Mouse (Mus musculus): Measurements from ENCODE around the gene Anks1.

The Anks1 gene

DNA sequence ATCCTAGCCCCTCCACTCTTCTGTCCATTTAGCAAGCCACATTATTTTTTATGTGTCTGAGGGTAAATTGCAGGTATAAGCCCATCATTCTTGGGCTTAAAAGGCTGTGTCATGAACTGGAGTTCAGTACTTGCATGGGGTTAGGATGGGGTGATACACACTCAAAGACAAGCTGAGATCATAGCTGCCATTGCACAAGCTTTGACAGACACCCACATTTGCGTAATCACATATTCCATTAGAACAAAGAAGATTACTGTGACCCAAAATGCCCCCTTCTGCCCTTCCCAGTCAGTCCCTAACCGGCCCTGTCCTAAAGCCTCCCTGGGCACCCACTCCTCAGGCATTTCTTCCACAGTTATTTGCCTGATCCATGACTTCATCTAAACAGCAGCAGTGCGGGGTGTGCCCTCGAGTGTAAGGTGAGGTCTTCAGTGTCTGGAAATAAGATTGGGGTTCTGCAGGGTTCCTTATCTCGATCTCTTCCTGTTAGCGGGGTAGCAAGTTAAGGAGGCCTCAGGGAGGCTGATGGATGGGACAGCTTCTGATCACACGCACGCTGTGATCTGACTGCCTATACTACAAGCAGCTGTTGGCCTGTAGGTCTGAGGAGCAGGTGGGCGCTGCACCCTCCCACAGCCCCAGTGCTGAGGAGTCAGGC is 122.3 kb downstream of the Anks1 start:
- TF ChIP-seq GATA4 (IDR thresholded peaks at IDR 0.05; ENCODE audit: insufficient replicate concordance, low read length) = 0 out of 2 replicates have a peak, but pooled peaks have one; percentile 31

DNA sequence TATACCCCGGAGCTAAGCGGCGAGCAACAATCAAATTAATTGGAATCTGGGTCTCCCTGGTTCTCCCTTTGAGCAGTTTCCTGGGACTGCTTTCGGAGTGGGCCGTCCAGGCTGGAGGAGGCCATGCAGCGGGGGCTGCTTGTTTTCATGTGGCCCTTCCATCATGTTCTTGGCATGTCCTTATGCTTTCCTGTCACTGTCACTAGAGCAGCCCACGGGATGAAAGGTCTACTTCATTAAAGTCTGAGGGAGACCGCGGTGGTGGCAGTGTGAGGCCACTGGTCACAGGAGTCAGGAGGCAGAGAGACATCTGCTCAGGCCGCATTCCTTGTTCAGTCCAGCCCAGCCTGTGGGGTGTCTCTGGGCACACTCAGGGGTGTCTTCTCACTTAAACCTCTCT is 123.1 kb downstream of the Anks1 start:
- no peak for TF ChIP-seq GATA4 (IDR thresholded peaks at IDR 0.05; ENCODE audit: insufficient replicate concordance, low read length)

DNA sequence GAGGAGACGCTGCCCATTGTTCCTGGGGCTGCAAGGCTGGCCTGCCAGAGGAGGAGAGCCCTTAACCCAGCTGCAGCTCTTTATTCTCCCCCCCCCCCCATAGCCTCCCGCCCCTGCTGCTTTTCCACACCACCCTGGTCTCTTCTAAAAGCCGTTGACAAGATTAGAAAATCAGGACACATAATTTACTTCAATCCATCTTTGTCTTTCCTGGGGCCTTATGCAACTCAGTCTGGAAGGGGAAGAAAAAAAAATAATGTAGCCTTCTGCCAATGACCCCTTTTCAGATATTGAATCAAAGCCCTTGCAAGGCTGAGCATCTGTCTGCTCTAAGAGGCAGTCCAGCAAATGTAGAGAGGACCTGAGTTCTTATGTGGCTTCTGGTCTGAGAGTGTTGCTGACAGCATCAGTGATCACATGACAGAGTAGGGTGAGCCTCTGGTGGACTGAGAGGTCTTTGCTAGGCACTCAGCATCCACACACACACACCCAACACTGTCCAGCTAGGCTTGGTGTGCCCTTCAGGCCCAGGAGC is 124.0 kb downstream of the Anks1 start:
- no peak for TF ChIP-seq GATA4 (IDR thresholded peaks at IDR 0.05; ENCODE audit: insufficient replicate concordance, low read length)

DNA sequence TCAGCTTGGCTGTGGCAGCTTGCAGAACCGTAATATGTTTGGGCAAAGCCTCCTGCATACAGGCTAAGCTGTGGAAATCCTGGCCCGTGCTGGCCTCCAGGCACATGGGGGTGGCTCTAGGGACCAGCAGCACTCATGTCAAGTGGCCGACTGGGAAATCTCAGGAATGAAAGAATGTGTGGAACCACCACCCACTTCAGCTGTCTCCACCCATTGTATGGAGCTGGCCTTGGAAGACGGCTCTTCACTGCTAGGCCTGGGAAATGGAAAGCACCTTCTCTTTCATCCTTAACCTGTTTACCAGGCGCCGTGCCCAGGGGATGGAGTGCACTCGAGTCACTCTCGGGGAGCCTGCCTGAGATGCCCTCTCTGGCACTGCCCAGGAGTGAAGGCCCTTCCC is 125.9 kb downstream of the Anks1 start:
- TF ChIP-seq GATA4 (IDR thresholded peaks at IDR 0.05; ENCODE audit: insufficient replicate concordance, low read length) = no peak

DNA sequence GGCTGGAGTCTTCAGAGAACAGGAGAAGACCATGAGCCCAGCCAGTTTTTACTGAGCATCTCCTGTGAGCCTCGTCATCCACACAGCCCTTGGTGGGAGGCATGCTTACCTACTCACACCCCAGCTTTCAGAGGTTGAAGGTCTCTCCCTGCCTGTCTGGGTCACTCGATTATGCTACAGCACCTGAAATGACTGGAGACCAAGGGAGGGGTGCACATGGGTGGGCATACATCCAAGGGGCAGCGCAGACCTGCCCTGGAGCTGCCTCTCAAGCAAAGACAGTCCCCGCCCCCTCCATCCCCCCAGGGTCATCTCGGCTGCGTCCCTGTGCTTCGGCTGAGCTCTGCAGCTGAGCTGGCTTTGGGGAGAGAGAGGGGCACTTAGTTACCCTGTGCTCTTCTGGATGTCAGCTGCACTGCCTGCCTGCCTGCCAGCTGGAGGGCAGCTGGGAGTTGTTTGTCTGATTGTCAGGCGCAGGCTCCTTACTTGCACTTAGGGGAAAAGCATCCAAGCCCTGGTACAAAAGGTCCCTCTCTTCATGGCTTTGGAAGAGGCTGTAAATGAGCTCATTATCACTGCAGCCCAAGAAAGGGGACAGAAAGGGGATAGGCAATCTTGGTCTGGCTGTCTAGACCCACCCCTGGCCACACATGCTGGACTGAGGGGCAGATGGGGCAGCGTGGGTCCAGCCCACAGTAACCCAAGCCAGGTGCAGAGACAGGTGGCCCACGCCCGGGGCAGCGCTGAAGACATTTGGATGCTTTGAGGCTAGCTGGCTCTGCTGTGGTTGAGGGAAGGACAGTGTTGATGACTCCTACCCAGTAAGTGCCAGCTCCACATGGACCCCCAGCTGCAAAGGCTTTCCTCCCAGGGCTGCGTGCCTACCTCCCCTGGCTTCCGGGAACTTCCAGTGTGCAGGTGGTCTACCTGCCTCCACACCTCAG is 128.0 kb downstream of the Anks1 start:
- TF ChIP-seq GATA4 (IDR thresholded peaks at IDR 0.05; ENCODE audit: insufficient replicate concordance, low read length) = no peak

DNA sequence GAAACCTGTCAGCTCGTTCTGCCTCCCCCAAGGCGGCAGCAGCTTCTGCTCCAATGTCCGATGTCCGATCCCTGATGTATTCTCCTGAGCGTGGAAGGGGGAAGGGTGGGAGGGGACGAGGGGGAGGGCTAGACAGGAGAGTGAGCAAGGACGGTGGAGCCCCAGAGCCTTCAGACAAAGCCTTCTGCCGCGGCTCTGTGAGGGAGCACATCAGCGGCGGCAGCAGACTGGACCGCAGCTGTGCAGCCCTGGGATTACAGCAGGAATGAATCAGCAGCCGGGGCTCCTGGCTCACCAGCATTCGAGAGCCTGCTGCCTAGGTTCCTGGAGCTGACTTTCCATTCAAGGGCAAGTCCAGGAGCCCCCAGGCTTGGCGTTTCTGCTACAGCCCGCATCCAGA is 131.5 kb downstream of the Anks1 start:
- no peak for TF ChIP-seq GATA4 (IDR thresholded peaks at IDR 0.05; ENCODE audit: insufficient replicate concordance, low read length)

DNA sequence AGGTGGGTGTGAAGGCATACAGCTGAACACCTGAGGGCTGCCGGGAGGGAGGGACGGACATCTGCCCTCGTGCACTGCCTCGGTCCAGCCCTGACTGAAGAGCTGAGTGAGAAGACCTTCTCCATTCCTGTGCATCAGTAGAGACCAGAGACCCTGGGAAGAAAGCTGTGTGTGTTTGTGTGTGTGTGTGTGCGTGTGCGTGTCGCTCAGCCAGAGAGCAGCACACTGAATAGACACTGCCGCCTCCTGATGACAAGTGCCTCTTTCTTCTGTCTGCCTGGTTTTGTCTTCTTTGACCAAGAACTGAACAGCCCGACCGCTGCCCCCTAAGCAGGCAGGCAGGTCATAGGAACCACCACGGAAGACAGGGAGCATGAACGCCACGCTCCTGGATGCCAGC is 132.2 kb downstream of the Anks1 start:
- no peak for TF ChIP-seq GATA4 (IDR thresholded peaks at IDR 0.05; ENCODE audit: insufficient replicate concordance, low read length)

DNA sequence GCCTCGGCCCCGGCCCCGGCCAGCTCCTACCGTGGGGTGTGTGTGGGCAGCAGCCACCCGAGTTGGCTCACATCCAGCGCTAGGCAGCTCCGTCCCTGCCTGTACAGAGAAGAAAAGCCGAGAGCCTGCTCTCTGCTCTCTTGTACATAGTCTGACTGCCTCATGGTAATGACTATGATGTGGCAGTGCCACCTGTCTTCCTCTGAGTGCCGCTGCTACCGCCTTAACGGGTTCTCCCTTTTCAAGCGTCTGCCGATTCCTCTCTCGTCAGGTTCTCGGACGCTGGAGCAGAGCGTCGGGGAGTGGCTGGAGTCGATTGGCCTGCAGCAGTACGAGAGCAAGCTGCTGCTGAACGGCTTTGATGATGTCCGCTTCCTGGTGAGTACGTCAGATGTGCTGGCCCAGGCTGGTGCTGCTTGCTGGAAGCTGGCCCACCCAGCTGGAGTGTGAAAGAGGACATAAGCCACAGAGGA is 133.2 kb downstream of the Anks1 start:
- TF ChIP-seq GATA4 (IDR thresholded peaks at IDR 0.05; ENCODE audit: insufficient replicate concordance, low read length) = no peak

DNA sequence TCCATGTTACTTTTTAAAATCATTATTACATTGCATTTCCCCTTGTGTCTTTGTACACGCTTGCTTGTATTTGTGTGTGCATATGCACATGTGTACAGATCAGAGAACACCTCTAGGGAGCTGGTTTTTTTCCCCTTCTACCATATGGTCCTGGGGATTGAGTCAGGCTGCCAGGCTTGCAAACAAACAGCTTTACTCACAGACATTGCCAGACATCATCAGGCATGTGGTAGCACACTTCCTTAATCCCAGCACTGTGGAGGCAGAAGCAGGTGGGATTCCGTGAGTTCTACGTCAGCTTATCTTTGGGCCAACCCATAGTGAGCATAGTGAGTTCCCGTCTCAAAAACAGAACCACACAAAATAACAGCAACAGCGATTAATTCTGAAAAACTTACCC is 137.9 kb downstream of the Anks1 start:
- no peak for TF ChIP-seq GATA4 (IDR thresholded peaks at IDR 0.05; ENCODE audit: insufficient replicate concordance, low read length)

DNA sequence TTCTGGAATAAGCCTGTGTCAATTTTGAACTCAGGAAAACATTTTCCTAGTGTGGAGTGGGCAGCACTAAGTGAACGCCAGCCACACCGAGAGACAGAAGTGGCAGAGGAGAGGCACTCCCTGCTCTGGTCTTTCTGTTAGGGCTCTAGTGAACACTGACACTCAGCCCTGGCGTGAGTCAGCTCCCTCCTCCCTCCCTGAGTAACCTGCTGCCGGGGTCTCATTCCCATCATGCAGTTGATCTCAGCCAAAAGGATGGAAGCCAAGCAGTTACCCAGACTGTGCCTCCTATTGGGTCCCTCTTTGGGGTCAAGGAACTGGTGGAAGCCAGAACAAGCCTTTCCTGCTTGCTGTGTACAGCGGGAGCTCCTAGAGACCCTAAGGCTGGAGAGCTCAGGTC is 138.4 kb downstream of the Anks1 start:
- TF ChIP-seq GATA4 (IDR thresholded peaks at IDR 0.05; ENCODE audit: insufficient replicate concordance, low read length) = no peak

DNA sequence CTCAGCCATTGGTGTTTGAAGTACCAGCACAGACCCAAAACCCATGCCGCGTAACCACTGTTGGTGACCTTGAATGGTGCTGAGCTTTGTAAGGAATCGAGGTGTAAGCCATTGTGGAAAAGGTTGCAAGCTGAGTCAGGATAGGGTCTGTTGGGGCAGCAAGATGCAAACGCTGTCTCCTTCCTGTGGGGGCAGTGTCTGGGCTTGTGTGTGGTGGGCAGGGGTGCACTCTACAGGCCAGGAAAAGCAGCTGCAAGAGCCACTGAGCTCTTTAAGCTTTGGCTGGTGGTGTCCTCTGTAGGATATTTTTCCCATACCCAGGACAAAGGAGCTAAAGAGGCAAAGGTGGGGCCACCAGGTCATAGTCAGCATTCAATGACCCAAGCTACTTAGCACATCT is 139.3 kb downstream of the Anks1 start:
- TF ChIP-seq GATA4 (IDR thresholded peaks at IDR 0.05; ENCODE audit: insufficient replicate concordance, low read length) = no peak

DNA sequence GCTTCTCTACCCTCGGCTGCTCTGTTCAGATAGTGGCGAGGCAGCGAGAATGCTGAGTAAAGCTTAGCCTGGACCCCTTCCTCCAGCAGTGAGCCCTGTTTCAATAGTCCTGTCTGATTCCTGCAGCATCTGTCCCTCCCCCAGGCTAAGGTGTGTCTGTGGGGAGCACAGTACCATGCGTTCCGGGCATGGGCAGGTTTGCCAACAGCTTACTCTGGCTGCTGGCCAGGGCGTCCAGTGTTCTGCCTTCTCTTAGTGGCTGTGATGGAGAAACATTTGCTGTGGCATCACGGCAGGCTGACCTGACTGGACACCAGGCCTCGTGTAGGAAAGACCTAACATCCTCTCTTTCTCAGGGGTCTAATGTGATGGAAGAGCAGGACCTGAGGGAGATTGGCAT is 141.1 kb downstream of the Anks1 start:
- no peak for TF ChIP-seq GATA4 (IDR thresholded peaks at IDR 0.05; ENCODE audit: insufficient replicate concordance, low read length)

DNA sequence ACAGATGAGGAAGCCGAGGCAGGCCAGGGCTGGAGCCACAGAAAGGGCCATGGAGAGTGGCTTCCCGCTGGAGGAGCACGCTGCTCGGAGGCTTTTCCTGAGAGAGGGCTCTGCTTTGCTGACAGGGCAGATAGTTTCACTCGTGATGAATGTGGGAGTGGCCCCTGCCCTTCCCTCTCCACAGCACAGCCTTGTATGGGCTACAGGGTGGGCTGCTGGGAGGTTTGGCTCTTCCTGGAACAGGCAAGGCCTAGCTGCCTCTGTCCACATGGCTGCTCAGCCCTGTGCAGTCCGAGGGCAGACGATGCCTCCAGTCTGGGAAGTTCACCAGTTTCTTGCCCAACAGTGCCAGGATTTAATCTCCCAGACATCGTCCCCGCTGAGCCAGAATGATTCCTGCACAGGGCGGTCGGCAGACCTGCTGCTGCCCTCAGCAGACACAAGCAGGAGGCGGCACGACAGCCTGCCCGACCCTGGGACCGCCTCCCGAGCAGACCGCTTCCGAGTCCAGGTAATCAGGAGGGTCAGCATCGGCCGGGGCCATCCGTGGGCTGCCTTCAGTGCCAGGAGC is 143.3 kb downstream of the Anks1 start:
- no peak for TF ChIP-seq GATA4 (IDR thresholded peaks at IDR 0.05; ENCODE audit: insufficient replicate concordance, low read length)

DNA sequence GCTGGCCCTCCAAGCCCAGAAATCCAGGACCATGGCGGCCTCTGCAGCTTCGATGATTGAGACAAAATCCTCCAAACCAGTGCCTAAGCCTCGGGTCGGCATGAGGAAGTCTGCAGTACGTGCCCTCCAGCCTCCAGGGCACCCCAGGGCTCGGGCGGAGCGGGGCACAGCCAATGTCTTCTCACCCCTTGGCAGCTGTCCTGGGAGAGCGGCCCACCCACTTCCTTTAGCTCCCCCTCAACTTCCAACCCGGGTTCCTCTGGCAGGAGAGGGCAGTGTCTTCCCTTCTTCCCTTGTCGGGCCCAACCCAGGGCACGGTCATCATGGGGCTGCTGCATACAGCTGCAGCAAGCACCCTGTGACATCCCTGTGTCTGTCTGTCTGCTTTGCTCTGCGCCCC is 149.2 kb downstream of the Anks1 start:
- no peak for TF ChIP-seq GATA4 (IDR thresholded peaks at IDR 0.05; ENCODE audit: insufficient replicate concordance, low read length)

DNA sequence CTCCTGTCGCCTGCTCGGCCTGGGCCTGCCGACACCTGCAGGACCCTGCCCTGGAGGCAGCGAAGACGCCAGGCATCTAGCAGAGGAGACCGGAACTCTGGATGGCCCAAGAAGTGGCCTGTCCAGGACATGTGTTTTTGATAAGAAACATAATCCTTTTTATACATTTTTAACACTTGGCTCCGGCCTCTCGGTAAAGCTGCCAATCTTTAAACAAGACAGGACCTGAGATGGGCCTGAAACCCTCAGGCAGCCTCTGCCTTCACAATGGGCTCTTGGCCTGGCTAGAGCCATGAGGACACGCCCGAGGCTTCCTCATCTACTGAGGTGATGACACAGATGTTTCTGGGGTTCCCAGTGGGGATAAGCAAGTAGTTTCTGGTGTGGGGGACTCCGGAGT is 151.6 kb downstream of the Anks1 start:
- no peak for TF ChIP-seq GATA4 (IDR thresholded peaks at IDR 0.05; ENCODE audit: insufficient replicate concordance, low read length)

DNA sequence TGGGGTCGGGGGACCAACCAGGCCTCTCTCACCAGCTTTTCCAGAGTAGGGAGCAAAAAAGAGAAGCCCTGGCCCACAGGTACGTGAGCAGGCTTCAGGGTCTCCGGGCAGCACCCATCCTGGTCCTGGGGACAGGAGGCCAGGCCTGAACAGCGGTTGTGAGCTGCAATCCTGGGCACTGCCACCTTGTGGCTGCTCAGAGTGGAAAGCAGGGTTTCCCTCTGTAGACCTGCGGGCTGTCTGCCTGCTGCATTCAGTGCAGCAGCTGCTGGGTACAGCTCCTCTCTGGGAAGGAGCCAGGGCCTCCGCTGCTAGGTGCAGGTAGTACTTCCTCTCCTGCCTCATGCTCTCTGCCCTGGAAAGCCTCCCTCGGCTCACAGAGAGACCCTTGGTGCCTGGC is 152.4 kb downstream of the Anks1 start:
- TF ChIP-seq GATA4 (IDR thresholded peaks at IDR 0.05; ENCODE audit: insufficient replicate concordance, low read length) = no peak
